Mouse (Mus musculus) spleen, adult 2 months (tissue): ENCODE measurements around the gene Cntrl.

Source experiments
- CTCF ChIP-seq: fragments of 200-500 bp; IDR thresholded peaks from 2 replicates; pipeline ENCODE4 v1.5.1; 2011; ENCODE audit warnings: mild to moderate bottlenecking, inconsistent platforms; ENCODE audit not compliant: insufficient read depth, insufficient read length, insufficient replicate concordance; ENCODE audit errors: extremely low read depth
- POLR2A ChIP-seq: fragments of 200-500 bp; IDR thresholded peaks from 2 replicates; pipeline ENCODE4 v1.6.1; 2011; ENCODE audit warnings: low read depth, low read length, inconsistent platforms

DNA sequence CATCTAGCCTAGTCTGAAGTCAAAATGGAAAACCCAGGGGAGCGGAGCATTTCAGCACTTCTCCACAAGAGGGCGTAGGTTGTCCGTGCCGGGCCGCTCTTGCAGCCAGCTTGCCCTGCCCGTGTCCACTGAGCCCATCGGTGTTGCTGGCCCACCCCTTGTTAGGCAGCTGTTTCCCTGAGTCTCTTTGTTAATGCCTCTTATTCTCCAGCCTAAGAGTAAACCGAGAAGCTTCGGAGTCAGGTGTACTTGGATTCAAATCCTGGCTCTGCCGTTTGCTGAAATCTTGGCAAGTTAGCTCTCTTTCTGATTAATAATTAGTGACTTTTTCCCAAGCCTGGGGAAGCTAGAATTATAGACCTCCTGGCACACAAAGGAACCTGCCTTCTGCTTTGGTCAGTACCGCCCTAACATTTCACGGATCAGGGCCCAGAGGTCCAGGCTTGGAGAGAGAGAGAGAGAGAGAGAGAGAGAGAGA, 105.6 kb downstream of the Cntrl start:
- TF ChIP-seq CTCF (peak; percentile 94), POLR2A (no peak)
